Mouse (Mus musculus) gastrocnemius, postnatal 10 days (tissue): Measurements from ENCODE around the gene Zfp865. TPM values are rescaled to one million over a fixed set of nuclear protein-coding genes. Genes with fewer than 3 reads are reported as not detected.

Experiments
- DNase-seq: peaks from one replicate; pipeline ENCODE4 v3.0.0; 2021; ENCODE audit warnings: mixed read lengths
- total RNA-seq, 2 experiments: library from RNA; stranded (reverse); gene quantifications; 2 replicates each; pipeline ENCODE4 v1.2.3; 2021

Gene Zfp865
- total RNA-seq, 2 experiments from 2014 or later = 16.8 to 21.0 TPM

DNA sequence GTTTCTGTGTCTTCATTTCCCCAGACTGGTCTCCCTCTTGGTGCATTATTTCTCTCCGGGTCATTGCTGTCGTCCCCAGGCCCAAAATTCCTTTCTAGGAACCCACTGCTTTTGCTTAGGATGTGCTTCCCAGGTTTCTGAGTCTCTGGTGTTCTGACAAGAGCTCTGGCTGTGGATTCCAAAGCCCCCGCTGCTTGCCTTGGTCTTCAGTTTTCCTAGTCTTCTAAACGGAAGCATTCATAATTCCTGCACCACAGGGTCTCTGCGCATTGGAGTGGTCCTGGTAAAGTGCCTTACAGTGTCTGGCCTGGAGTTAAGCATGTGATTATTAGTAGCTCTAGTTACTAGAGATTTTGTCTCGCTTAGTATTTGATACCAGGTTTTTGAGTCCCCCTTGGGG, 60.6 kb downstream of the Zfp865 start:
- no peak for DNase-seq

DNA sequence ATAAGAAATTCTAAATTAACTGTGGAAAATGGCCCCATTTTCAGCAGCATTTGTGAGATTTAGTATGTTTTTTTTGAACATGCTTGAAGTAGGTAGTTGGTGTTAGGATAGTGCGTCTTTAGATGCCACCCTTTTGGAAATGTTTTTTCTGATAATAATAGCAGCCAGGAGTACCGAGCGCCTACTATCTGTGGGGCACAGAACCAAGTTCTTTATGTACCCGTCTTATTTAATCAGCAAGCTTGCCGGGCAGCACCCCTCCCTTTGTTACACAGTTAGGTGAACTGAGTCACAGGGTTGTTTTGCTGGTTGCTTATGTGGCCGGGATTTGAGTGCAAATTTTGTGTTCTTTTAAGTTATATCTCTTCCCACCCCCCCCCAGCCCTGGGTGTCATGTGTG, 61.1 kb downstream of the Zfp865 start:
- DNase-seq = no peak

DNA sequence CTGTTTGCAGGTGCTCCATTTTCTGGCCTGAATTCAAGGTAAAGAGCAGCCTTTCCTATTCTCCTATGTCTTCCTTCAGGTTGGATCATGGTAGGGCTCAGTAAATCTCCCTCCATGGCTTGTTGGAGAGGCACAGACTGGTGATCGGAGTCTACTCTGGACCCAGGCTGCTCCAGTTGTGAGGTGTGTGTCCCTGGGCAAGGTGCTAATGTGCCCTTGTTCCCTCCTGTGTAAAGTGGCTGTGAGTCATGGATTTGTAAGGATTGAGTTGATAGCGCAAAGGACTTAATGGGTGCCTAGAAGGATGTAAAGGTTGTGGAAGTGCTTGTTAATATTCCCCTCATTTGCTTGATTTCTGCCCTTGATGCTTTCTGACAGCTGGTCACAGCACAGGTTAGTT, 61.8 kb downstream of the Zfp865 start:
- no peak for DNase-seq

DNA sequence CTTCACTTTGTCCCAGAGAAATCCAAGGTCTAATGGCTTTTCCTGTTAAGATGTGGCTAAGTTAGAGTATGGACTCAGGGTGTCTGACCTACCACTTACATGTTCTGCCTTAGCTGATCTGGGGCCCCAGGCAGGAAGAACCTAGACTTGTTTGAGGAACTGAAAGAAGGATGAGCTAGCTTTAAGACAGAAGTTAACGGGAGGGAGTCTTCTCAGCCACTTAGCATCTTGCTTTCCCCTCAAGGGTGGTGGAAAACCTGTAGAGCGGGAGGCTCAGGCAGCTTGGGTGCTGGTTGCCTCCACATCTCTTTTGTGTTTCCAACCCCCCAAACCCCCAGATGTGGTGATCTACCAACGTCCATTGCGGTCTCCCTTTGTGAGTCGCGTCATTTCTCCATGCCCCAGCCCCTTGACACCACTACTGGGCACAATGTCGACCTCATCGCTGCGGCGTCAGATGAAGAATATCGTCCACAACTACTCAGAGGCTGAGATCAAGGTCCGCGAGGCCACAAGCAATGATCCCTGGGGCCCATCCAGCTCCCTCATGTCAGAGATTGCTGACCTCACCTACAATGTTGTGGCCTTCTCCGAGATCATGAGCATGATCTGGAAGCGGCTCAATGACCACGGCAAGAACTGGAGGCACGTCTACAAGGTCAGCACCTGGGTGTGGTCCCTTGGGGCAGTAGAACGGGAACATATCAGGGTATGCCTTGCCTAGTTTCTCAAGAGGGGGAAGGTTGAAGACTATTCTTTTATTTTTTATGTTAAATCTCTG, 63.3 kb downstream of the Zfp865 start:
- DNase-seq = no peak

DNA sequence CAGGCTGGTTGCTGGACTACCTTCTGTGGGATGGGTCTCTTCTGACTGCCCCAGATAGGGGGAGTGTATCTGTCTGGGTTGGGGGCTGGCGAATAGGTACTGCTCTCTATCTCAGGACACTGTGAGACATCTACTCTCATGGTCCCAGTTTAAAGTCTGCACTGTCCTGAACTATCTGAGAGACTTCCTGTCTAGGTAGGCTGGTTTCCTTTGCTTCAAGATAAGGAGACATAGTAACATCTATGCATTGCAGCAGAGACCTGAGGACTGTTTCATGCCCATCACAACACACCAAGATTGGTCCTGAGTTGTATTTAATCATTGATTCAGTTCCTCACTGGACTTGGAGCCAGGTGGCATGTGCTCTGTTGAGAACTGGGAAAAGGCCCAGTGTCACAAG, 65.3 kb downstream of the Zfp865 start:
- DNase-seq = no peak

Other genes with a start within 250 kb of the Zfp865 start
- not detected for gene Fam71e2, start 249.1 kb upstream of the Zfp865 start, total RNA-seq
- under 1 TPM; 0.20 to 0.31 TPM for gene Il11, start 237.5 kb upstream of the Zfp865 start, total RNA-seq
- not detected for gene Tmem190, start 237.4 kb upstream of the Zfp865 start, total RNA-seq
- gene Tmem238, start 230.7 kb upstream of the Zfp865 start, total RNA-seq = 1 to 10 TPM; 3.5 to 6.3 TPM
- gene Rpl28, start 227.5 kb upstream of the Zfp865 start, total RNA-seq = 100 to 1,000 TPM; 796 to 873 TPM
- gene Ube2s, start 207.8 kb upstream of the Zfp865 start, total RNA-seq = 100 to 1,000 TPM in 1 of 2 experiments, 10 to 100 TPM in 1; 91.1 to 107 TPM
- gene Shisa7, start 175.7 kb upstream of the Zfp865 start, total RNA-seq = under 1 TPM; 0.12 to 0.18 TPM
- gene Isoc2b, start 150.1 kb upstream of the Zfp865 start, total RNA-seq = 1 to 10 TPM; 1.9 to 4.3 TPM
- gene Isoc2a, start 143.2 kb upstream of the Zfp865 start, total RNA-seq = 10 to 100 TPM; 13.3 to 14.3 TPM
- under 1 TPM in 1 of 2 experiments, not detected in 1; 0.19 TPM for gene Gm36210, start 113.9 kb upstream of the Zfp865 start, total RNA-seq
- 10 to 100 TPM in 1 of 2 experiments, 1 to 10 TPM in 1; 9.9 to 10.5 TPM for gene Zfp628, start 105.2 kb upstream of the Zfp865 start, total RNA-seq
- 1 to 10 TPM; 1.9 to 4.4 TPM for gene Nat14, start 98.3 kb upstream of the Zfp865 start, total RNA-seq
- 10 to 100 TPM; 43.3 to 55.0 TPM for gene Ssc5d, start 94.6 kb upstream of the Zfp865 start, total RNA-seq
- 10 to 100 TPM; 31.0 to 46.5 TPM for gene Sbk2, start 56.0 kb upstream of the Zfp865 start, total RNA-seq
- under 1 TPM in 1 of 2 experiments, not detected in 1; 0.28 TPM for gene Sbk3, start 49.2 kb upstream of the Zfp865 start, total RNA-seq
- 10 to 100 TPM; 15.2 to 18.2 TPM for gene Zfp579, start 24.2 kb upstream of the Zfp865 start, total RNA-seq
- gene Zfp524, start 6.0 kb upstream of the Zfp865 start, total RNA-seq = 1 to 10 TPM; 6.9 to 8.0 TPM
- 10 to 100 TPM; 16.4 to 20.0 TPM for gene Fiz1, start 5.7 kb upstream of the Zfp865 start, total RNA-seq
- not detected for gene Gm44973, start 4.9 kb upstream of the Zfp865 start, total RNA-seq
- 1 to 10 TPM in 1 of 2 experiments, under 1 TPM in 1; 0.35 to 1.4 TPM for gene Ccdc106, start 177 bp downstream of the Zfp865 start, total RNA-seq
- under 1 TPM in 1 of 2 experiments, not detected in 1; 0.49 TPM for gene 4632433K11Rik, start 13.7 kb downstream of the Zfp865 start, total RNA-seq
- 1 to 10 TPM; 4.9 to 6.0 TPM for gene Zfp784, start 18.1 kb downstream of the Zfp865 start, total RNA-seq
- gene Zfp580, start 31.2 kb downstream of the Zfp865 start, total RNA-seq = 1 to 10 TPM; 7.3 to 10.0 TPM
- gene U2af2, start 41.8 kb downstream of the Zfp865 start, total RNA-seq = 10 to 100 TPM; 70.2 to 94.0 TPM
- gene Epn1, start 59.9 kb downstream of the Zfp865 start, total RNA-seq = 100 to 1,000 TPM in 1 of 2 experiments, 10 to 100 TPM in 1; 96.7 to 110 TPM
- not detected for gene Rfpl4, start 96.6 kb downstream of the Zfp865 start, total RNA-seq
- gene Rasl2-9, start 105.6 kb downstream of the Zfp865 start, total RNA-seq = 1 to 10 TPM; 2.4 to 2.6 TPM
- gene Vmn1r55, start 129.3 kb downstream of the Zfp865 start, total RNA-seq = not detected
- gene Vmn1r56, start 176.4 kb downstream of the Zfp865 start, total RNA-seq = not detected
- gene Vmn1r57, start 198.1 kb downstream of the Zfp865 start, total RNA-seq = not detected